ENCODE assay signal across 9 mouse cellular contexts in genomic region chr7:83745413-83746106, GRCm38 (mm10). TPM values are rescaled to one million over a fixed set of nuclear protein-coding genes. Genes with fewer than 3 reads are reported as not detected.
DNase-seq lines count a peak whose midpoint lies in the region; ATAC-seq and TF ChIP-seq lines count a peak whose summit lies in the region.
"Had no signal": no experiment of that assay in that cellular context is flagged by ENCODE, and none has a peak within 500 bp of the region (broad histone marks: within the 10 kb centered on the region; RNA-seq: fewer than 3 reads in every experiment).

TSS of gene Il16 (minus strand) at chr7:83745726.

- H3K27me3 ChIP-seq in neural tube, embryonic 11.5 days (ENCODE audit: control insufficient read depth, insufficient read depth, low read length): no peaks in the 10 kb centered on the region
- H3K27me3 ChIP-seq in intestine, embryonic 15.5 days (replicated peaks): no peaks in the 10 kb centered on the region
- H3K27me3 ChIP-seq: liver, embryonic 15.5 days had no signal

- H3K9me3 ChIP-seq in neural tube, embryonic 11.5 days (ENCODE audit: control insufficient read depth, low read length): no peaks in the 10 kb centered on the region
- H3K9me3 ChIP-seq in intestine, embryonic 15.5 days: no peaks in the 10 kb centered on the region
- H3K9me3 ChIP-seq: liver, embryonic 15.5 days had no signal

- 50% methylated on average over 20 of the region's 20 CpGs for WGBS in neural tube, embryonic 11.5 days
- WGBS in intestine, embryonic 15.5 days: 23% methylated on average over 20 of the region's 20 CpGs
- 27% methylated on average over 20 of the region's 20 CpGs for WGBS in olfactory bulb, adult 2 months

- no peak for TF ChIP-seq CTCF in olfactory bulb, adult 2 months (IDR thresholded peaks at IDR 0.05; ENCODE audit: insufficient read depth, low read depth, low read length)

- DNase-seq in cerebellum, adult 9-11 months: peak; percentile 43
- DNase-seq in cerebellum, adult 8-10 months: no peak
- DNase-seq in neural tube, embryonic 11.5 days (ENCODE audit: low spot score): peak; percentile 12
- DNase-seq in neural tube, embryonic 10.5 days (ENCODE audit: extremely low spot score, low spot score): no peak
- DNase-seq in adrenal gland, adult 18-20 months (ENCODE audit: low spot score in 2 of 2): no peak
- no peak for DNase-seq in adrenal gland, postnatal 10 days

- H3K4me1 ChIP-seq in neural tube, embryonic 11.5 days (ENCODE audit: control insufficient read depth, insufficient read depth, low read length): no peaks in the 10 kb centered on the region
- H3K4me1 ChIP-seq in intestine, embryonic 15.5 days (replicated peaks): no peaks in the 10 kb centered on the region
- H3K4me1 ChIP-seq in olfactory bulb, adult 2 months (ENCODE audit: control insufficient read depth, insufficient read depth, low read length): peaks cover 11% of the 10 kb centered on the region
- H3K4me1 ChIP-seq: liver, embryonic 15.5 days had no signal

- no peak within 1 kb of the TSS for H3K27ac ChIP-seq in neural tube, embryonic 11.5 days (ENCODE audit: low read depth, low read length)
- H3K27ac ChIP-seq in intestine, embryonic 15.5 days: peak within 1 kb of the TSS; percentile 70
- no peak within 1 kb of the TSS for H3K27ac ChIP-seq in olfactory bulb, adult 2 months (ENCODE audit: insufficient read depth, low read depth, low read length)
- H3K27ac ChIP-seq: liver, embryonic 15.5 days had no signal

- H3K9ac ChIP-seq in neural tube, embryonic 11.5 days (ENCODE audit: low read length): no peak within 1 kb of the TSS; the same call in 1 of the 2 replicates
- H3K9ac ChIP-seq in intestine, embryonic 15.5 days: 0 out of 2 replicates have a peak within 1 kb of the TSS, but pooled peaks have one; percentile 6
- H3K9ac ChIP-seq: liver, embryonic 15.5 days had no signal

- H3K36me3 ChIP-seq in neural tube, embryonic 11.5 days (ENCODE audit: control insufficient read depth, insufficient read depth, low read length): no peaks in the 10 kb centered on the region
- no peaks in the 10 kb centered on the region for H3K36me3 ChIP-seq in intestine, embryonic 15.5 days
- H3K36me3 ChIP-seq: liver, embryonic 15.5 days had no signal

- no peak within 1 kb of the TSS for H3K4me2 ChIP-seq in neural tube, embryonic 11.5 days (ENCODE audit: low read depth)
- peak within 1 kb of the TSS; percentile 46 for H3K4me2 ChIP-seq in intestine, embryonic 15.5 days (replicated peaks)
- H3K4me2 ChIP-seq: liver, embryonic 15.5 days had no signal

- no peak for TF ChIP-seq POLR2A in olfactory bulb, adult 2 months (IDR thresholded peaks at IDR 0.05; ENCODE audit: insufficient read depth, low read depth, low read length)

- no peak for ATAC-seq in neural tube, embryonic 11.5 days (ENCODE audit: insufficient read depth, low FRiP score, low TSS enrichment)
- ATAC-seq in intestine, embryonic 15.5 days: peak; percentile 76

- H3K4me3 ChIP-seq in neural tube, embryonic 11.5 days (ENCODE audit: low read depth, low read length): no peak within 1 kb of the TSS
- peak within 1 kb of the TSS; percentile 2; the same call in 1 of the 2 replicates for H3K4me3 ChIP-seq in intestine, embryonic 15.5 days (replicated peaks)
- no peak within 1 kb of the TSS for H3K4me3 ChIP-seq in olfactory bulb, adult 2 months (ENCODE audit: insufficient read depth, low read depth, low read length)
- H3K4me3 ChIP-seq: liver, embryonic 15.5 days had no signal

RNA-seq across cellular contexts. Expression of gene Il16, which starts in this region (rescaled TPM):
- 1.4 and 1.9 TPM in 2 replicates for polyA plus RNA-seq in neural tube, embryonic 11.5 days (2014; fragmentation: Nextera tagmentation; extraction: Ambion mirVana)
- 3.9 and 4.5 TPM in 2 replicates for polyA plus RNA-seq in intestine, embryonic 15.5 days (2015; fragmentation: Nextera tagmentation; extraction: Ambion mirVana)
- not detected in 2 replicates for polyA plus RNA-seq in olfactory bulb, adult 2 months (2012; ENCODE audit: insufficient read depth, insufficient read length, low replicate concordance, missing spikeins)
- 1 to 10 TPM; 5.6 to 6.3 TPM for total RNA-seq in adrenal gland, adult 18-20 months (2021)
- total RNA-seq in adrenal gland, postnatal 10 days (2021): 10 to 100 TPM in 1 of 2 experiments, 1 to 10 TPM in 1; 8.3 to 10.1 TPM

Comparison
In these comparisons a context has a peak if more than half of its experiments do, and no peak if none do; other contexts are left out.
1. DNase-seq: peak in cerebellum, adult 9-11 months (single experiment) and neural tube, embryonic 11.5 days (single experiment); none in cerebellum, adult 8-10 months (single experiment), neural tube, embryonic 10.5 days (single experiment), adrenal gland, adult 18-20 months (0 of 2) and adrenal gland, postnatal 10 days (single experiment).